Mouse (Mus musculus) cerebellum, adult 2 months (tissue): ENCODE data around the gene Eomes.

Source experiments
- CTCF ChIP-seq: fragments of 200-500 bp; IDR thresholded peaks from 2 replicates; pipeline ENCODE4 v1.5.1; 2011; ENCODE audit warnings: low read depth, mild to moderate bottlenecking, control low read depth, low read length, moderate library complexity, borderline replicate concordance; ENCODE audit not compliant: insufficient read depth
- POLR2A ChIP-seq: fragments of 200-500 bp; IDR thresholded peaks from 2 replicates; pipeline ENCODE4 v1.6.1; 2011; ENCODE audit warnings: low read length, control low read depth, borderline replicate concordance; ENCODE audit not compliant: insufficient read depth

GRCm38 (mm10) chr9:118530679-118531078 lies 52.7 kb downstream of the Eomes start:
- TF ChIP-seq CTCF (no peak), POLR2A (no peak)
